Mouse (Mus musculus): ENCODE measurements around the gene Mast3.
A peak's percentile ranks its signal among the peaks of the same experiment; 100 is the strongest.

Mast3 gene

DNA sequence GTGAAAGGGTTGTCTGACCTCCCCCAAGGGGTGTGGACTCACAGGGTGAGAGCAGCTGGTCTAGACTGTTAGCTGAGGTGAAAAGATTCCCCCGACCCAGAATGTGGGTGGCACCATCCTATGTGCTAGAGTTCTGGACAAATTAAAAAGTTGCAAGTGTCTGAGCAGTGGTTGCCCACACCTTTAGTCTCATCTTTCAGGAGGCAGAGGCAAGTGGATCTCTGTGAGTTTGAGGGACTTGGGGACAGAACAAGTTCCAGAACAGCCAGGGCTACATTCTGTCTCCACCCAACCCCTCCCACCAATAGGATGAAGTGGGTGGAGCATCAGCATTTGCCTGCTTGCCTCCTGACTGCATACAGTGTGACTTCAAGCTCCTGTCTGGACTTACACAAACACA lies 42.7 kb downstream of the Mast3 start:
- DNase-seq (ENCODE audit: extremely low spot score), result no peak

DNA sequence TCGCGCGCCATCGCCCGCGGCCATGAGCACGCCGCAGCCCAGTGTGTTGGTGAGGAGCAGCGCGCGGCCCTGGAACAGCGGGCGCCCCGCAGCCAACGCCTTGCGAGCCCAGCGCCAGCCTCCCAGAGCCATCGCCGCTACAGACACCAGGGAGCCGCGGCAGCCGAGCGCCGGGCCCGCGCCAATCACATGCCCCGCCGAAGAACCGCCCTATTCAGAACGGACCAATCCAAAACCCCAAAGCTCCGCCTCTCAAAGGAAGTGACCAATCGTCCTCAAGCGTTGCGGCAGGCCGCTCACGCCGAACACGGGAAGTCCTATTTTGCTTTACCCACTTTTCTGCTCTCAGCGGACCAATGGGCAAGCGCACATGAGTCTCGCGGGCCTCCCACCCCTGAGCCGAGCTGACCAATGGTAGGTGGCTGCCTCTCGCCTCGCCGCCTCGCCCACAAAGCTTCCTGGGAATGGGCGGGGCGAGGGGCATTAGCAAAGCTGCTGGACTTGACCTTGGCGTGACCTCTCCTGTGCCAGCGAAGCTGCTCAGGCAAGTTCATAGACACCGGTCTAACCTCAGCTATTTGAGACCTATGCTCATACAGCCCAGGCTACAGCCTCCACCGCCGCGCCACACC lies 44.0 kb downstream of the Mast3 start, which contains the start of gene Mpv17l2:
Gene Mpv17l2 (minus strand): TSS at position 172 of the 632 bp plus-strand sequence.
- DNase-seq (ENCODE audit: extremely low spot score), result peak; percentile 97

DNA sequence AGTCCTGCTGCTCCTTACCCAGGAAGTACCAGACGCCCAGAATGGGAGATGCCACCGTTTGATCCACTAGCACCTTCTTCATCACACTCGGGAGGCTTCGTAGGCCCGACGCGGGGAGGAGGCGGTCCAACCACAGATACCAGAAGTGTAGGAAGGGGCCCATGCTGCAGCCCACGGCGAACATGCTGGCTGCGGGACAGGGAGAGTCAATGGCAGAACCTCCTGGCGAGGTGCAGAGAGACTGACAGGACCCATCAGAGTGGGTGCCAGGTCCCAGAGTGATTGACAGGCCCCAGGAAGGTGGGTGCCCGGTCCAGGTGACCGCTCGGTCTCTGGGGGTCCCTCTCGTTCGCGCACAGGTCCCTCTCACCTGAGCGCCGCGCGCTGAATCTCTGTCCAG lies 44.5 kb downstream of the Mast3 start:
- peak; percentile 34 for DNase-seq (ENCODE audit: extremely low spot score)

DNA sequence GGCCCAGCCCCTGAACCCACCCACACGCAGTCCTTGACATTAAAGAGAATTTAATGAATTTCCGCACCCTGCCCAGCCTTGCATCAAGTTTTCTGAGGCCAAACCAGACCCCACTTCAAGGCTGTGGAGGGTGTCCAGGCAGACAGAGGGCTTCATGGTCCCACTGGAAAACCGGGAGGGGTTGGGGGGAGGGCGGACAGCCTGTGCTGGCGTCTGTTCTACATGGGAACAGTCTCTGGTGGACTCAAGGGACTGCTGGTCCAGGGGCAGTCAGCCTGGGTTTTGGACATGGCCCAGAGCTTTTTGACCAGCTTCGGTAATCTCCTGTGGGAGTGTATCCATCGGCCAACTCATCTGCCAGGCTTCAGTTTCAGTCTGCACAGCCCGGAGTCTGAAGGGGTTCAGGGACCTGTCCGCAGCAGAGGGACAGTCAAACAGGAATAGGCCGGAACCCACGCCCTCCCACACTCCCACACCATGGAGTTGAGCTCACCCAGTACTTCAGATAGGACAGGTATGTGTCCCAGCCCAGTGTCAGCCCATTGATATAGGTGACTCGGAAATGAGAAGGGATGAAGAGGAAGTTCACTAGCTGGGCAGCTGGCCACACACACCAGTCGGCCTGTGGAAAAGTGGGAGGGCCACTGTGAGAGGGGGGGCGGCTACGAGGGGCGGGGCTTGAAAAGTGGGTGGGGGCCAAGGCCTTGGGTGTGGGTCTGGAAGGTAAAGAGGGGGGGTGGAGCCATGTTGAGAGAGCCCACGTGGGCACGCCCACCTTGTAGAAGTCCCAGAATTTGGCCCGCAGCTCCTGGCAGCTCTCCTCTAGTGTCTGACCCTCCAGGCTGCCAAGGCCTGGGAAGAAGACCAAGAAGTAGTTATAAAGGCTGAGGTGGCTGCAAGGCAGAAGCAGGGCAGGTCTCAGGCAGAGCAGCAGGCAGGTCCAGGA lies 46.0 kb downstream of the Mast3 start:
- no peak for DNase-seq (ENCODE audit: extremely low spot score)

DNA sequence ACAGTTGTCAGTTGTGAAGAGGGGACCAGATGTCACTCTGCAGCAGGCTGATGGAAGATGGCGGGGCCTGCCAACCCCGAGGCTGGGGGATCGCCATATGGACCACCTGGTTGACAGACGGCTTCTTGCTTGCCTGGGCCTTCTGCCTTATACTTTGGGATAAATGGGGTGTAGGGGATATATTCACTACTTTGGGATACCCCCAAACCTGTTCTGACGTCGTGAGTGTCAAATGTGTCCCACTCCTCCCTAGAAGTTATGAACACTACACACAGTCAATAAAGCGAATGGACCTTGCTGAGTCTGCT lies 46.6 kb downstream of the Mast3 start:
- no peak for DNase-seq (ENCODE audit: extremely low spot score)

DNA sequence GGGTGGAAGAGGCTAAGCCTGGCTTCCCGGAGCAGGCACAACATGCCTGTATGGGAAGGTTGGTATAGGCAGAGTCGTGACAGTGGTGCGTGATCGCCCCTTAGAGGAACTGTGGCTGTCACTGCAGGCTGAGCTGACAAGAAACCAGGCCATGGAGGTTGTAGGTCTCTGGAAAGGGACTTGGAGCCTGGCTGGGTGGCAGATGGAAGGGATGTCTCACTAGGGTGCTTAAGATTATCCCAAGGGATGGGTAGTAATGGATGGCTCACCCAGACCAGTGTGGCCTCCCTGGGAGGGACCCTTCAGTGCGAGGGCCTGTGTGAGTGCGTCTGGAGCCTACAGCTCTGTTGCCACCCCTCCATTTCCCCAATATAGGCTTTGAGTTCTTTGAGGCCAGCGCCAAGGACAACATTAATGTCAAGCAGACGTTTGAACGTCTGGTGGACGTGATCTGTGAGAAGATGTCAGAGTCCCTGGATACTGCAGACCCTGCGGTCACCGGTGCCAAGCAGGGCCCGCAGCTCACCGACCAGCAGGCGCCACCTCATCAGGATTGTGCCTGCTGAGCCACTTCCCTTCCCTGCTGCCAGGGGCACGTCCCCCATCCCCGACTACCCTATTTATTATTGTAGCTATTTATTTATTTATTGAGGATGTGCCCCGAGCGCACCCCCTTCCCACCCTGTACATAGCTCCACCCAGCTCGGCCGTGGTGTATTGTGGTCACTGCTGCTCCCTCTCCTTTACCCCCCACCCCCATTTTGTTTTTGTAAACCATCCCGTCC lies 47.1 kb downstream of the Mast3 start:
- DNase-seq (ENCODE audit: extremely low spot score), result no peak

DNA sequence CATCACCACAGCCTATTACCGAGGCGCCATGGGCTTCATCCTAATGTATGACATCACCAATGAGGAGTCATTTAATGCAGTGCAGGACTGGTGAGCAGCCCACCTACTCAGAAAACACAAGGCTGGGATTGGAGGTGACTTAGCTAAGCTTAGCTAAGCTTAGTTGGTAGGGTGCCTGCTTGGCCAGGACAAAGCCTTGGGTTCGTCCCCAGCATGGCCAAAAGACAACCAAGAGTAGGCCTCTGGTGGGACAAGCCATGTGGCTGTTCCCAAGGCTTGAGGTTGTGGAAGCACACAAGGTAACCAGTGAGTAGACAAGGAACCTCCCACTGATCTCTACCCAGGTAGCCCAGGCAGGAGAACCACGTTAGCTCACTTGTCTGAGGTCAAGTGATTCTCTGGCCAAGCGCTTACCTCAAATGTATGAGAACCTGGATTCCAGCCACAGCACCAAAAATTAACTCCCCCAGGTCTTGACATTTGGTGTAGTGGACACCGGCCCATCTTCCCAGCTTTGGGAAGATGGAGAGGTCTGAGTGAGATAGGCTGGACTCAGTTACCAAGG lies 48.3 kb downstream of the Mast3 start:
- no peak for DNase-seq (ENCODE audit: extremely low spot score)

DNA sequence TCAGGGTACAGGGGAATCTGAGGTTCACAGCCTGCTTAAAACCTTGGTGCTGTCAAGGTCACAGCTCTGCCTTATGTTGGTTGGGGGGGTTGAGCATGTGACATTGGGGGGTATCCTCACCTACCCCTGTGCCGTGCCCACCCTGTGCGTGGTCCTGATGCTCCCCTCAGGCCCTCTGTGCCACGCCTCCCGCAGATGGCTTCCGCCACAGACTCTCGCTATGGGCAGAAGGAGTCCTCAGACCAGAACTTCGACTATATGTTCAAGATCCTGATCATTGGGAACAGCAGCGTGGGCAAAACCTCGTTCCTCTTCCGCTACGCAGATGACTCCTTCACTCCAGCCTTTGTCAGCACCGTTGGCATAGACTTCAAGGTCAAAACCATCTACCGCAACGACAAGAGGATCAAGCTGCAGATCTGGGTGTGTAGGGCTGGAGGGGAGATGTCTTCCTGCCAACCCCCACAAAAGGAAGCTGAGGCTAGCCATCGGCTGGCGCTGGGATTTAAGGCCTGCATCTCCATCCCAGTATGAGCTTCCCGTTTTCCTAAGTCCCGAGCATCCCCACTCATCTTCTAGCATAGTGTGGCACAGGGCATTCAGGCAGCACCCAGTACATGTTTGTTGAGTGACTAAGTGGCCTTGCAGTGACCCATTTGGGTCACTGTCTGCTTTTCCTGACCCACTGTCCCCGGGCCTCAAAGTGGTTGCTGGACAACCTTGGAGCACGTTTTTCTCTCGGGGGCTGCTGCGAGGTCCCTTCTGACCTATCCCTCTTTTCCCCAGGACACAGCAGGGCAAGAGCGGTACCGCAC lies 49.0 kb downstream of the Mast3 start:
- no peak for DNase-seq (ENCODE audit: extremely low spot score)

DNA sequence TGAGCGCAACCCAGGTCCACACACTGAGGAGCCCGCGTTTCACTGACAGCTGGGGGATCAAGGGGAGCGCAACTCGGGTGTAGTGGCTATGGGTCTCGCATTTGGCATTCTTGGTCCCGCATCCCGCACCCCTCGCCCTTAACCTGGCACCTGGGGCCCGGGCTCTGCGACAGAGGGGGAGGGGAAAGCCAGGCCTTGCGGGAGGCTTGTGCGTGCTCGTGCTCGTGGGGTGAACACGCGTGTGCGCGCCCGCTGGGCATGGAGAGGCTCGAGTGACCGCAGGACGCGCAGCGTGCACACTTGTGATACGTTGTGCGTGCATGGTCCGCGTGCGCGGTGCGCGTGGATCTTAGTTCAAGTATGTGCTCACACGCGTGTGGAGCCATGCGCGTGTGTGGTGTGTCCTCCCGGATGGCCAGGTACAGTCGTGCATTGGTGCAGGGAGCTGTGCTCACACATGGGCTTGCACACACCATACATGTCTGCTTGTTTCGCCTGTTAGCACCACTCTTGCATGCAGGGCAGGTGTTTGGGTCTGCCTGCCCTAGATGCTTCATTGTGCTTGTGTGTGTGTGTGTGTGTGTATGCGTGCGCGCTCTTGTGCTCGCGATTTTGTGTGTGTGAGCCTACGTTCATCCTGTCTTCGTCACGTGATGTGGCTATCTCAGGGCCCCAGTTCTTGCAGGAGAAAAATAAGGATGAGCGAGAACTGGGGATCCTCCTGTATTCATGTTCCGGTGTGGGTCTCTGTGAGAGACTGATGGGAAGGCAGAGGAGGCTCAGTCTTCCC lies 49.8 kb downstream of the Mast3 start:
- DNase-seq (ENCODE audit: extremely low spot score), result no peak

DNA sequence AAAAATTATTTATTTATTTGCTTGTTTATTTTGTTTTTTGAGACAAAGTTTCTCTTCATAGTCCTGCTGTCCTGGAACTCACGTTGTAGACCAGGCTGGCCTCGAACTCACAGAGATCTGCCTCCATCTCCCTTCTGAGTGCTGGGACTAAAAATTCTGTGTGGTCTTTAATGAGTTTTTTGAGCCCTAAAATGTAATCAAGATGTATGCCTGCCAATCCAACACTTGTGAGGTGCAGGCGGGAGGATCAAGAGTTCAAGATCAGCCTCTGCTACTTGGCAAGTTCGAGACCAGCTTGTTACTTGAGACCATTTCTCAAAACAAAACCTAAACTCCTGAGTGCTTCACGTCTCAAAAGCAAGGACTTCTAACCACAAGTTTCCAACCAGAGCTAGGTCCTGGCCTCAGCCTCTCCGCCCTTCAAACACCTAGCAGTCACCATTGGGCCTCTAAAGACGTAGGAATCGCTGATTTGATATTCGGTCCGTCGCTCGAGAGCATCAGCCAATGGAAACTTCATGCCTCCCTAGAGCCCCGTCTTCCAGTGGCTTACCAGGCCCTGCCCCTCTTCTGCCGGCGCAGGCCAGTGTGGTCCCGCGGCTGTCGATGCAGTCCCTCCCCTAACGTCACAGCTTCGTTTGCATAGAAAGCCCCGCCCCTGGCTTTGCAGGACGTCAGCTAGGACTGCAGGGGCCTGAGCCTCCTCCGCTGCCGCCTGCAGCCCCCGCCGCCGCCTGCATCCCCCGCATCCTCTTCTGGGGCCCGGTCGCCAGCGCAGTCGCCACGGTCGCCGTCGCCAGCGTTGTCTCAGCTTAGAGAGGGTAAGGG lies 50.6 kb downstream of the Mast3 start, which contains the start of gene Rab3a:
Gene Rab3a (plus strand): TSS at position 637 of the 828 bp plus-strand sequence.
- DNase-seq (ENCODE audit: extremely low spot score), result peak; percentile 94

DNA sequence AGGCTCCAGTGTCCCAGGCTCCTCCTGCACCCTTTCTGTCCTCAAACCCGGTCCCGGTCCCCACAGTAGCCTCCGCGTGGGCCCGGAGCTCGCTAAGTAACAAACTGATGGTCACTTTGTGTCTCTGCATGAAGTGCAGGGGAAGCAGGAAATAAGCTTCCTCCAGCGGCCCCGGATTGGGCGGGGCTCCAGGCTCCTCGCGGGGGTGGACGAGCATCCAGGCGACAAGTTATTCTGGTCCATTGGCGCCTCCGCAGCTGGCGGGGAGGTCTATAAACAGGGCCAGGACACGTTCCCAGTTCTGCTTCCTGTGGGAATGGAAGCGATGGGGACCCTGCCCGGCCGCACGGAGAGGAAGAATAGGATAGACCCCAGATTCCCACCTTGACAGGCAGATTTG lies 51.7 kb downstream of the Mast3 start:
- peak; percentile 42 for DNase-seq (ENCODE audit: extremely low spot score)

DNA sequence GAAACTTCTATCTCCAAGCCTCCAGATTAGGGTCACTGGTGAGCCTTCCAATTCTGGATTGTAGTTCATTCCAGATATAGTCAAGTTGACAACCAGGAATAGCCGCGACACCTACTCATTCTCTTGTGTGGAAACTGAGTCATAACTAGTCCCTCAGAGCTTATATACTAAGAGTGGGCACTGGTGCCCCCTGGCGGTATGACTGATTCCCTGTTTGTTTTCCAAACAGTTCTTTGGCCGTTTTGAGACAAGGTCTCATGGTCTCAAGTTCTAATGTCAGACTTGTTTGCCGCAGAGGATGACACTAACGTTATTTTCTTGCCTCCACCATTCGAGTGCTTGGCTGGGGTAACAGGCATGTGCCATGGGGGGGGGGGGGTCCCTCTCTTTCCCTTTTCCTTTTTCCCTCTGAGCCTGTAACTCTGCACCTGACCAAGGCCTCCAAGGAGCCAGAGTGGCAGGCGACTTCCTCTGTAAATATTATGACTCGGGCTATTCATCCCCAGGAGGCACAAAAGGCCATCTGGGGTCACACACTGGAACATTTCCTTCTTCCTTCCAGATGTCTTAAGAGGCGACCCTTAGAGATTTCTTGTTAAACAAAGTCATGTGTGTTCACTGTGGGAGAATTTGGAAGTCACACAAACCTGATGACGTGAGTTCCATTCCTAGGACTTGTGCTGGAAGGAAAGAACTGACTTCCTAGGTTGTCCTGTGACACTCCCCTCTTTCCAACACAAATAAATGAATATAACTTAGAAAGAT lies 52.7 kb downstream of the Mast3 start:
- peak; percentile 57 for DNase-seq (ENCODE audit: extremely low spot score)

DNA sequence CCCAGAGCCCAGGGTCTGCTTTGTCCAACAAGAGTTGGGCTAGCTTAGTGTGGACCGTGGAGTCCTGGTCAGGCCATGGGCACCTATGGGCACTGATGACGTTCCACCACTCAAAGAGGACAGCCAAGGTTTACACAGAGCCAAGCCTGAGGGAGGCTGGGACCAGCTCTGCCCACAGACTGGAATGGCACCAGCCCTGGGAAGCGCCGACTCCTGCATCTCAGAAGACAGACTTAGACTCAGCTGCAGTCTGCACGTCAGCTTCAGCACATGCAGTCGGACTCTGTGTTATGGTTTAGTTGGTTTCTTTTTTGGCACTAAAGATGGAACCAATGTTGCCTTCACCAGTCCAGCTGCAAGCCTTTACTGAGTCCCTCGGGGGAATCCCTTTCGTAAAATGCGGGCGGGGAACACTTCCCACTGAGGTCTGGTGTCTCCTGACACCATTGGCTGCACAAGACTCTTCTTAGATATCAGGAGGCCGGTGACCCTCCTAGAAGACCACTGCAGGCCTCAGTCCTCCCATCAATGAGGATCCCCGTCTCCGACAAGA lies 54.6 kb downstream of the Mast3 start:
- DNase-seq (ENCODE audit: extremely low spot score), result no peak

DNA sequence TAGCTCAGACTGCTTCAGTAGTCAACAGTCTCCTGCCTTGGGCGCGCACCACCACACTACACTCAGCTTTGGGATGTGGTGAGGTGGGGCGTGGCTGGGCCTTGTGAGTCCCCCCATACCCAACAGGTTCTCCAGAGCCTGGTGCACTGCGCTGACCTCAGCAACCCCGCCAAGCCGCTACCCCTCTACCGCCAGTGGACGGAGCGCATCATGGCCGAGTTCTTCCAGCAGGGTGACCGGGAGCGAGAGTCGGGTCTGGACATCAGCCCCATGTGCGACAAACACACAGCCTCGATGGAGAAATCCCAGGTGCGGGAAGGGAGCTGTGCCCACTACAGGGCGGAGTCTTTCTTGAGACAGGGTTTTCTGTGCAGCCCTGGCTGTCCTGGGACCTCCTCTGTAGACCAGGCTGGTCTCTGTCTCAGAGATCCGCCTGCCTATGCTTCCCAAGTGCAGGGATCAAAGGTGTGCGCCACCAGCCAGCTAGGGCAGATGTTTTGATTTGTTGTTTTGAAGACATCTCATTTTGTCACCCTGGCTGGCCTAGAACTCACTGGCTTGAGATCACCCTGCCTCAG lies 55.7 kb downstream of the Mast3 start:
- no peak for DNase-seq (ENCODE audit: extremely low spot score)

DNA sequence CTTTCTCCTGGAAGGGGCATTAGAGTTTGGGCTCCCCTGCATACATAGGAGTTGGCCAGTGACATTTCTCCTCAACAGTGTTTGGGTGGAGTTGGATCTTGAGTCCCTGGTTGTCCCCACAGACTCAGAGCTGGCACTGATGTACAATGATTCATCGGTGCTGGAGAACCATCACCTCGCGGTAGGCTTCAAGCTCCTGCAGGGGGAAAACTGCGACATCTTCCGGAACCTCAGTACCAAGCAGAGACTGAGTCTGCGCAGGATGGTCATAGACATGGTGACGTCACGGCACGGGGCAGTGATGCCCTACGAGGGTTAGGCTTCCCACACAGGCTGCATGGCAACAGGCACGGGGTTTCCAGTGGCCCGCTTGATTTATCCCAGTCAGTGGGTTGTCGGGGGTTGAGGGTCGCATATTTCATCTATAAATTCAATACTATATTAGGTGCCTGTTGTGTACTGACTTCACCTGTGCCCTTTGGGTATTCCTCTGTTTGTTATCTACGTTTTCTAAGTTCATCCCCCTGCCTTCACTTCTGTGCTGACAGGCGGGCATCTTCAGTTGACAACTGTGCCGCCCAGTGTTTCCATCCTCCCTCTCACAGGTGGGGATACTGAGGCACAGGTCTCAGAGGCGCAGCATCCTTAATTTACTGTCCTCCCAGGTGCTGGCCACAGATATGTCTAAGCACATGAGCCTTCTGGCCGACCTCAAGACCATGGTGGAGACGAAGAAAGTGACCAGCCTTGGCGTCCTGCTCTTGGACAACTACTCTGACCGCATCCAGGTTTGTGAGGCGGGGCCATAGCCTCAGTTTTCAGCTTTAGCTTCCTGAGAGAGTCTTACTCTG lies 56.4 kb downstream of the Mast3 start:
- no peak for DNase-seq (ENCODE audit: extremely low spot score)

DNA sequence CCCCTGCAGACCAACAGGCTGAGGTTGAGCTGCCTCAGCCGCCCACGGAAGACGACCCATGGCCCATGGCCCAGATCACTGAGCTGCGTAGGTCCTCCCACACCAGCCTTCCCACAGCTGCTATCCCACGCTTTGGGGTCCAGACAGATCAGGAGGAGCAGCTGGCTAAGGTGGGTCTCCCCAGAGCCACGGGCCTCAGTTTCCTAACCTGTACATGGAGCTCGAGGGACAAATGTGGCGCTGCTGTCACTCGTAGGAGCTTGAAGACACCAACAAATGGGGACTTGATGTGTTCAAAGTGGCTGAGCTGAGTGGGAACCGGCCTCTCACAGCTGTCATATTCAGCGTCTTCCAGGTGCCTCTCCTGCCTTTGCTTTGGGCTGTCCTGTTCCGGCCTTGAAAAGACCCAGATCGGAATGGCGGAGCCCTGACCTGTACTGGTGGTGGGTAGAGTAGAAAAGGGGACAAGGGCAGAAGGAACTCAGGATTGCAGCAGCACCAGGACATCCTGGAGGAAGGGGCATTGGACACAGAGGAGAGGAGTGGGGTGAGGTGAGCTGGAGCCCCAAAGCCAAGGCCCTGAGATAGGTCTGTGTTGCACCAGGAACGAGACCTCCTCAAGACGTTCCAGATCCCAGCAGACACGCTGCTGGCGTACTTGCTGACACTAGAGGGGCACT lies 57.5 kb downstream of the Mast3 start:
- DNase-seq (ENCODE audit: extremely low spot score), result no peak

DNA sequence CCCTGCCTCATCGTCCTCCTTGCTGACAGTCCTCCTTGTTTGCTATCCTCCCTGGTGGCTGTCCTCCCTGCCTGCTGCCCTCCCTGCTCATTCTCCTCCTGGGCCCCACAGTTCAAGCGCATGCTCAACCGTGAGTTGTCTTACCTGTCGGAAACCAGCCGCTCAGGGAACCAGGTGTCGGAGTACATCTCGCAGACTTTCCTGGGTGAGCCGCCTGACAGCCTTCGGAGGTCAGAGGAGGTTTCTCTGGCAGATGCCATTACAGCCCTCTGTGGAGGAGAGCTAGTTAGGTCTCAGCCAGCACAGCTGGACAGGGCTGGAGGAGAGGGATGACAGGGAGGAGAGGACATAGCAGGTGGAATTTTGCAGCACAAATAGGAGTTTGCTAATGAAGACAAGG lies 58.2 kb downstream of the Mast3 start:
- no peak for DNase-seq (ENCODE audit: extremely low spot score)

Data from embryo, embryonic 9.5 days (tissue).